Mouse (Mus musculus): ENCODE data around the gene Tmem88b. TPM values are rescaled to one million over a fixed set of nuclear protein-coding genes. Genes with fewer than 3 reads are reported as not detected.
A peak's percentile ranks its signal among the peaks of the same experiment; 100 is the strongest.

Tmem88b gene
- polyA plus RNA-seq, 1 experiment from 2014 or later: 0.22 TPM

- peaks cover 25% of the 10 kb centered on the region for H3K4me1 ChIP-seq
Observed at GRCm38 (mm10) chr4:155772786-155773185, 12.9 kb downstream of the Tmem88b start.

GRCm38 (mm10) chr4:155771706-155772105 is 14.0 kb downstream of the Tmem88b start:
- no peak for ATAC-seq (ENCODE audit: low FRiP score)
- H3K36me3 ChIP-seq (replicated peaks): no peaks in the 10 kb centered on the region
- 82% methylated on average over 2 of the region's 2 CpGs for WGBS
- H3K27me3 ChIP-seq: peaks cover 60% of the 10 kb centered on the region
- no peak overlapping the region for H3K27ac ChIP-seq
- H3K9ac ChIP-seq: no peak overlapping the region
- H3K9me3 ChIP-seq: no peaks in the 10 kb centered on the region
- H3K4me2 ChIP-seq: no peak overlapping the region
- no peak overlapping the region for H3K4me3 ChIP-seq (replicated peaks)
- H3K4me1 ChIP-seq: peaks cover 25% of the 10 kb centered on the region

More at GRCm38 (mm10) chr4:155772786-155773185, 12.9 kb downstream of the Tmem88b start:
- H3K27me3 ChIP-seq: peaks cover 63% of the 10 kb centered on the region
- ATAC-seq (ENCODE audit: low FRiP score): no peak
- WGBS: 89% methylated on average over 13 of the region's 13 CpGs
- H3K9me3 ChIP-seq: no peaks in the 10 kb centered on the region
- H3K9ac ChIP-seq: peak overlapping the region; percentile 29
- no peak overlapping the region for H3K27ac ChIP-seq
- H3K36me3 ChIP-seq (replicated peaks): no peaks in the 10 kb centered on the region
- H3K4me3 ChIP-seq (replicated peaks): no peak overlapping the region
- no peak overlapping the region for H3K4me2 ChIP-seq

DNA sequence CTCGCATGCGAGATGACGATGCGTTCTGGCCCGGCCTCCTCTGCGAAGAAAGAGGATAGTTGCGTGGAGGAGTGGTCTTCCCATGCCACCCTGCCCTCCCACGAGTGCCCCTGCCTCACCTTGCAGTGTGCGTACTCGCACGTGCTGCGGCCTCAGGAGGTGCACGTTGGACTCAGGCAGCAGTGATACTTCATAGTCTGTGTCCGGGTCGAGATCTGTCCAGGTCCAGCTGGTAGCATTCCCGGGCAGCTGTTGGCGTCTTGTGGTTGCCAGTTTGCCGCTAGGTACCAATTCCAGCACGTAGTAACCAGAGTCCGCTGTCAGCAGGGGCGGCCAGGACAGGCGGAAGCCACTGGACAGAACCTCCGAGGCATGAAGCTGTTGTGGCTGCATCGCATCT is 15.0 kb downstream of the Tmem88b start:
- WGBS: 43% methylated on average over 24 of the region's 24 CpGs
- no peak; the same call in 1 of the 2 replicates for ATAC-seq (ENCODE audit: low FRiP score)
- H3K4me1 ChIP-seq: peaks cover 25% of the 10 kb centered on the region

DNA sequence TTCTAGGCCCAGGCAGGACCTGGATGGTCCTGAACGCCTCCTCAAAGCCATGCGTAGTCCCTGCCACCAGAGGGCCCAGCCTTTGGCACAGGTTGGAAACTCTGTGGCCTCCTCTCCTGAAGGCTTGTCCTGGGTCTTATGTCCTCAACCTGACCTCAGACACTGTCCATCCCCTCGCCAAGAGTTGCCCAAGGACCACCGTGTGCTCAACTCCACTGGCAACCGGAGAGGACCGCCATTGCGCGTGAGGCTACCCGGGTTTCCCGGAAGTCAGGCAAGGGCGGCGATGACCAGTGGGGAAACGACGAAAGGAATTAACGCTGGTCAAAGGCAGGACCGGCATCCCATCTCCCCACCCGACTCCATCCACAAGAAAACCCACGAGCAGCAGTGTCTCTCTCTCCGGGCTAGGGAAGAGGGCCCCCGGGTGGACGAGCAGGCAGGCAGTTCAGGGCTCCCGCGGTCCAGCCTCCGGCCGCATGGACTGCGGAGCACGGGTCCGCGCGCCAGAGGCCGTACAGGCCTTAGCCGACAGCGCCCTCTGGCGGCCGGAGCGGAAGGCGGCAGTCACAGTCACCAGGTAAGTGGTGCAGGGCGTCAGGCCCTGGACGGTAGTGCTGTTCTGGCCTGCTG is 15.7 kb downstream of the Tmem88b start:
- H3K9me3 ChIP-seq: no peaks in the 10 kb centered on the region
- H3K27me3 ChIP-seq: peaks cover 45% of the 10 kb centered on the region
- peak; percentile 92 for ATAC-seq (ENCODE audit: low FRiP score)
- peak overlapping the region; percentile 50 for H3K27ac ChIP-seq
- WGBS: under 1% methylated on average over 39 of the region's 39 CpGs
- peaks cover 25% of the 10 kb centered on the region for H3K4me1 ChIP-seq
- H3K9ac ChIP-seq: peak overlapping the region; percentile 75
- peak overlapping the region; percentile 79 for H3K4me2 ChIP-seq
- H3K4me3 ChIP-seq (replicated peaks): peak overlapping the region; percentile 54
- H3K36me3 ChIP-seq (replicated peaks): no peaks in the 10 kb centered on the region

More for the DNA sequence above, 15.0 kb downstream of the Tmem88b start:
- Histone ChIP-seq H3K4me3 (replicated peaks) (peak overlapping the region; percentile 54), H3K9ac (peak overlapping the region; percentile 75), H3K9me3 (no peaks in the 10 kb centered on the region), H3K27ac (no peak overlapping the region), H3K4me2 (peak overlapping the region; percentile 79), H3K36me3 (replicated peaks) (no peaks in the 10 kb centered on the region), H3K27me3 (peaks cover 51% of the 10 kb centered on the region)

GRCm38 (mm10) chr4:155769496-155769879 is 16.2 kb downstream of the Tmem88b start:
- peaks cover 40% of the 10 kb centered on the region for H3K27me3 ChIP-seq
- peaks cover 22% of the 10 kb centered on the region for H3K4me1 ChIP-seq
- H3K4me3 ChIP-seq (replicated peaks): peak overlapping the region; percentile 54
- no peak for ATAC-seq (ENCODE audit: low FRiP score)
- H3K36me3 ChIP-seq (replicated peaks): no peaks in the 10 kb centered on the region
- H3K9me3 ChIP-seq: no peaks in the 10 kb centered on the region
- H3K27ac ChIP-seq: 0 out of 2 replicates have a peak overlapping the region, but pooled peaks have one; percentile 50
- H3K4me2 ChIP-seq: peak overlapping the region; percentile 79
- peak overlapping the region; percentile 75 for H3K9ac ChIP-seq
- WGBS: 60% methylated on average over 5 of the region's 5 CpGs

GRCm38 (mm10) chr4:155762357-155762756 is 23.3 kb downstream of the Tmem88b start:
- Histone ChIP-seq H3K27ac (no peak overlapping the region), H3K4me3 (replicated peaks) (no peak overlapping the region), H3K27me3 (no peaks in the 10 kb centered on the region), H3K9ac (no peak overlapping the region), H3K36me3 (replicated peaks) (peaks cover 1% of the 10 kb centered on the region; the same call in 1 of the 2 replicates), H3K9me3 (no peaks in the 10 kb centered on the region), H3K4me1 (peaks cover 32% of the 10 kb centered on the region), H3K4me2 (no peak overlapping the region)
- ATAC-seq (ENCODE audit: low FRiP score): no peak
- WGBS: 94% methylated on average over 3 of the region's 3 CpGs

GRCm38 (mm10) chr4:155761356-155762099 is 24.1 kb downstream of the Tmem88b start:
- ATAC-seq (ENCODE audit: low FRiP score): no peak
- WGBS: 3% methylated on average over 28 of the region's 28 CpGs
- Histone ChIP-seq H3K27me3 (no peaks in the 10 kb centered on the region), H3K4me3 (replicated peaks) (peak overlapping the region; percentile 87), H3K9ac (peak overlapping the region; percentile 70), H3K9me3 (no peaks in the 10 kb centered on the region), H3K4me2 (peak overlapping the region; percentile 98), H3K4me1 (peaks cover 32% of the 10 kb centered on the region), H3K36me3 (replicated peaks) (peaks cover 8% of the 10 kb centered on the region; the same call in 1 of the 2 replicates), H3K27ac (peak overlapping the region; percentile 31; the same call in 1 of the 2 replicates)

DNA sequence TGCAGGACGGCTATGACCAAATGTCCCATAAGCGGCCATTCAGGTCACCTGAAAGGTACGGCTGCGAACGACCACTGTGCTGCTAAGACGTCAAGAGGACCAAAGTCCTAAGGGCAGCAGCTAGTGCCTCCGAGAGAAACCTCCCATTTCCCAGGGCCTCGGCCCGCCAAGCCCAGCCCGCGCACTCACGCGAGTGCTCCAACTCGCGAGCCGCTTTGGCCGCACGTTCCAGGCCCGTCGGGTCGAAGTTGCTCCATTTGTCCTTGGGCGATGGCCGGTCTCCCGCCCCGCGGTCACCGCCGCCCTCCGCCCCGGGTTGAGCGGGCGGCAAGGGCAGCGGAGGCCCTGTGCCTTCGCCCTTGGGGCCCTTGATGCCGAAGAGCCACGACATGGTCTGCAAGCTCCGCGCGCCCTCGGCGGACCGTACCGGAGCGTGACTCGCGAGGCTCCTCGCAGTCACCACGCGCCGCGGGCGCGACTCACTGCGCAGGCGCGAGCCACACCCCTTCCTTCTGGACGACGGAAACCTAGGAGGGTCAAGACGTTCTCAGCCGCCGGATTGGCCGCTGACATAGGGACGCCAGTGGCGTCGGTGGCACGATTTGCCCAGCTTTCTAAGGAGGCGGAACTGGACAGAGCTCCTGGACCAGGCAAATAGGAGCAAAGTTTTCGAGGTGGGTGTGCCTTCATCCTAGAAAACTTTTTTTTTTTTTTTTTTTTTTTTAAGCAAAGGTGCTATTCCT is 24.9 kb downstream of the Tmem88b start, which contains the start of gene Atad3a:
TSS of gene Atad3a (minus strand) at position 481 of the 743 bp plus-strand sequence.
- H3K4me2 ChIP-seq: peak within 1 kb of the TSS; percentile 98
- peak; percentile 96 for ATAC-seq (ENCODE audit: low FRiP score)
- WGBS: 2% methylated on average over 67 of the region's 68 CpGs

GRCm38 (mm10) chr4:155759862-155760612 is 25.6 kb downstream of the Tmem88b start:
- WGBS: 3% methylated on average over 10 of the region's 10 CpGs
- H3K27me3 ChIP-seq: no peaks in the 10 kb centered on the region
- H3K9ac ChIP-seq: peak overlapping the region; percentile 76
- no peak for ATAC-seq (ENCODE audit: low FRiP score)
- H3K4me2 ChIP-seq: peak overlapping the region; percentile 98
- no peak overlapping the region for H3K27ac ChIP-seq
- peak overlapping the region; percentile 87 for H3K4me3 ChIP-seq (replicated peaks)
- H3K36me3 ChIP-seq (replicated peaks): peaks cover 23% of the 10 kb centered on the region
- H3K9me3 ChIP-seq: no peaks in the 10 kb centered on the region
- H3K4me1 ChIP-seq: peaks cover 32% of the 10 kb centered on the region

More for the DNA sequence above, 24.9 kb downstream of the Tmem88b start, which contains the start of gene Atad3a:
- Histone ChIP-seq H3K27me3 (no peaks in the 10 kb centered on the region), H3K9me3 (no peaks in the 10 kb centered on the region), H3K27ac (peak within 1 kb of the TSS; percentile 31; the same call in 1 of the 2 replicates), H3K9ac (peak within 1 kb of the TSS; percentile 76), H3K4me1 (peaks cover 32% of the 10 kb centered on the region), H3K4me3 (replicated peaks) (peak within 1 kb of the TSS; percentile 87), H3K36me3 (replicated peaks) (peaks cover 16% of the 10 kb centered on the region)

- Histone ChIP-seq H3K9ac (no peak overlapping the region), H3K27ac (no peak overlapping the region), H3K4me1 (peaks cover 28% of the 10 kb centered on the region), H3K27me3 (no peaks in the 10 kb centered on the region), H3K4me2 (no peak overlapping the region), H3K9me3 (no peaks in the 10 kb centered on the region), H3K36me3 (replicated peaks) (peaks cover 51% of the 10 kb centered on the region), H3K4me3 (replicated peaks) (no peak overlapping the region)
- WGBS: 92% methylated on average over 12 of the region's 12 CpGs
- ATAC-seq (ENCODE audit: low FRiP score): no peak
Observed at GRCm38 (mm10) chr4:155757011-155757410, 28.7 kb downstream of the Tmem88b start.

DNA sequence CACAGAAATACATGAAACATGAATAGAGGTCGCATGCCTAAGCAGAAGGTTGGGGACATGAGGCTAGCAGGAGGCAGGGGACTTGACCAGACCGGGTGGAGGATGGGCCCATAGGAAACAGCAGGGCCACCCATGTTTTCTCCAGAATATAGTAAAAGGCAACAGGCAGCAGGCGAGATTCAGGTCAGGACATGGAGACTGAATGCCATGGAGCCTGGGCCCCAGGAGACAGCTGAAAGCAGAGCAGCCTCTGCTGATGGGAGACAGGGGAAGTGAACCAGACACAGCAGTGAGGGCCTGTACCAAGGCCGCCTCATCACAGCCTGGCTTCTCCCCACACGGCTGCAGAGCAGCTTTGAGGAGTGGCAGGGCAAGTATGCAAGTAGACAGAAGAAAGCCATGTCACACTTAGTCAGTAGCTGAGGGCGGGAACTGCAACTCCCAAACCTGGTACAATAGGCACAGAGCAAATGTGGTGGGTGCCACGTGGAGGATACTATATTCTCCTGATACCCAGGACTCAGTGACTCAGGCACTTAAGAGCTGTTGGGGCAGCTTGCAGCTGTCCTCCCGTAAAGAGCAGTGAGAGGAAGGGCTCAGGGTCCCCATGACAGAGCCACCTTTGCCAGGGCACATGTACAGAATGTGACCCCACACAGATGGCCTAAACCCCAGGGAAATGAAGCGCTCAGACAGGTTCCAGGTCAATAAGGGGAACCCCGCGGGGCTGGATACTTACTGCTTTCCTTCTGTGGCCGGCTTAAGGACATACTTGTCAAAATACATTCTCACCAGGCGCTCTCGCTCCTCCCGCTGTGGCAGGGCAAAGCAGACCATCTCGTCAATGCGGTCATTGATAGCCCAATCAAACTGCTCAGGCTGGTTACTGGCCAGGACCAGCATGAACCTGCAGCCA is 38.8 kb downstream of the Tmem88b start:
- H3K27me3 ChIP-seq: no peaks in the 10 kb centered on the region
- no peaks in the 10 kb centered on the region for H3K9me3 ChIP-seq
- H3K4me1 ChIP-seq: no peaks in the 10 kb centered on the region
- no peak overlapping the region for H3K4me3 ChIP-seq (replicated peaks)
- H3K9ac ChIP-seq: no peak overlapping the region
- H3K4me2 ChIP-seq: no peak overlapping the region
- peaks cover 97% of the 10 kb centered on the region for H3K36me3 ChIP-seq (replicated peaks)
- H3K27ac ChIP-seq: no peak overlapping the region
- no peak for ATAC-seq (ENCODE audit: low FRiP score)
- 86% methylated on average over 17 of the region's 17 CpGs for WGBS
